8 mouse cellular contexts compared by ENCODE assay signal in the genomic region with DNA sequence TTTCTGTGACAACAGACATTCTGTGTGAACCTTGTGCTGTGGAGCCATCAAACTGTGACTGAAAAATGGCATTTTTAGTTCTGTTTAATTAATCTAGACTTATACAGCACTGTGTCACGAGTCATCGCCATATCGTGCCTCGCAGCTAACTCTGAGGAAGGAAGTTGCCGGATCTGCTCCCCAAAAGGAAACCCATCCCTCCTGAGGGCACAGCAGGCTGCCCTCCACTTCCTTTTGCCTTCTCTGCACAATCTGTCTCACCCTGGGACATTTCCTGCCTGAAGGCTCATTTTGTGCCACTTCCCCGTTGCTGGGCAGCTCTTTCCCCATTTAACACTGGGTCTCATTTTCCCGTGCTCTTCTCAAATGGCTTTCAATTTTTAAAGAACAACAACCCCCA. TPM values are rescaled to one million over a fixed set of nuclear protein-coding genes. Genes with fewer than 3 reads are reported as not detected.
A peak's percentile ranks its signal among the peaks of the same experiment; 100 is the strongest.
DNase-seq lines count a peak whose midpoint lies in the region; ATAC-seq and TF ChIP-seq lines count a peak whose summit lies in the region.

No protein-coding gene starts in this region.

- H3K4me1 ChIP-seq in G1E (ENCODE audit: insufficient read depth, low read depth, low read length) = peaks cover 32% of the 10 kb centered on the region
- H3K4me1 ChIP-seq in hindbrain, embryonic 15.5 days (replicated peaks) = peaks cover 23% of the 10 kb centered on the region
- H3K4me1 ChIP-seq in liver, embryonic 14.5 days (replicated peaks; ENCODE audit: control insufficient read depth in 2 of 2, insufficient read depth in 2 of 2, low read length in 1 of 2) = peaks cover 13 to 32% of the 10 kb centered on the region in 2 experiments; a peak in 3 of 4 replicates
- peaks cover 31% of the 10 kb centered on the region for H3K4me1 ChIP-seq in stomach, embryonic 15.5 days
- peaks cover 22% of the 10 kb centered on the region for H3K4me1 ChIP-seq in midbrain, embryonic 13.5 days (replicated peaks)
- H3K4me1 ChIP-seq in forebrain, postnatal 0 days (ENCODE audit: insufficient read depth) = peaks cover 16% of the 10 kb centered on the region; the same call in 1 of the 2 replicates

- peaks cover 7% of the 10 kb centered on the region; the same call in 1 of the 2 replicates for H3K27me3 ChIP-seq in G1E (ENCODE audit: insufficient read depth, low read length)
- no peaks in the 10 kb centered on the region for H3K27me3 ChIP-seq in hindbrain, embryonic 15.5 days
- H3K27me3 ChIP-seq in liver, embryonic 14.5 days (ENCODE audit: control insufficient read depth, insufficient read depth, low read length) = no peaks in the 10 kb centered on the region
- no peaks in the 10 kb centered on the region for H3K27me3 ChIP-seq in stomach, embryonic 15.5 days (replicated peaks)
- H3K27me3 ChIP-seq in midbrain, embryonic 13.5 days = no peaks in the 10 kb centered on the region
- H3K27me3 ChIP-seq in forebrain, postnatal 0 days (ENCODE audit: insufficient read depth, low read length) = no peaks in the 10 kb centered on the region

- no peak overlapping the region for H3K9ac ChIP-seq in hindbrain, embryonic 15.5 days
- peak overlapping the region; percentile 27; the same call in 1 of the 2 replicates for H3K9ac ChIP-seq in liver, embryonic 14.5 days (replicated peaks)
- H3K9ac ChIP-seq in stomach, embryonic 15.5 days = no peak overlapping the region
- no peak overlapping the region for H3K9ac ChIP-seq in midbrain, embryonic 13.5 days (replicated peaks)
- no peak overlapping the region for H3K9ac ChIP-seq in forebrain, postnatal 0 days

- no peak overlapping the region for H3K4me3 ChIP-seq in G1E (ENCODE audit: low read depth, low read length)
- no peak overlapping the region for H3K4me3 ChIP-seq in hindbrain, embryonic 15.5 days
- H3K4me3 ChIP-seq in liver, embryonic 14.5 days (ENCODE audit: insufficient read depth in 1 of 2, low read depth in 2 of 2, low read length in 2 of 2) = peak overlapping the region in 1 of 2 experiments; percentile 23; a peak in 1 of 4 replicates
- H3K4me3 ChIP-seq in stomach, embryonic 15.5 days (replicated peaks) = no peak overlapping the region
- H3K4me3 ChIP-seq in midbrain, embryonic 13.5 days (replicated peaks) = no peak overlapping the region
- no peak overlapping the region for H3K4me3 ChIP-seq in forebrain, postnatal 0 days (ENCODE audit: low read depth, low read length)

- H3K4me2 ChIP-seq in hindbrain, embryonic 15.5 days = no peak overlapping the region
- H3K4me2 ChIP-seq in liver, embryonic 14.5 days (ENCODE audit: low read depth) = peak overlapping the region; percentile 52
- peak overlapping the region; percentile 24; the same call in 1 of the 2 replicates for H3K4me2 ChIP-seq in stomach, embryonic 15.5 days
- H3K4me2 ChIP-seq in midbrain, embryonic 13.5 days (replicated peaks) = no peak overlapping the region
- H3K4me2 ChIP-seq in forebrain, postnatal 0 days (ENCODE audit: low read depth) = no peak overlapping the region

- peak; percentile 22 for ATAC-seq in G1E (ENCODE audit: extremely low read depth, insufficient number of reproducible peaks, low FRiP score, poor library complexity, severe bottlenecking)
- ATAC-seq in hindbrain, embryonic 15.5 days (ENCODE audit: low FRiP score, low read depth) = no peak
- peak; percentile 54 for ATAC-seq in liver, embryonic 14.5 days (ENCODE audit: insufficient read depth)
- no peak for ATAC-seq in stomach, embryonic 15.5 days (ENCODE audit: insufficient read depth, low FRiP score, low read depth)
- no peak for ATAC-seq in midbrain, embryonic 13.5 days
- ATAC-seq in forebrain, postnatal 0 days = no peak

- no peaks in the 10 kb centered on the region for H3K9me3 ChIP-seq in G1E (replicated peaks)
- no peaks in the 10 kb centered on the region for H3K9me3 ChIP-seq in hindbrain, embryonic 15.5 days
- H3K9me3 ChIP-seq in liver, embryonic 14.5 days (ENCODE audit: control insufficient read depth, low read length) = no peaks in the 10 kb centered on the region
- no peaks in the 10 kb centered on the region for H3K9me3 ChIP-seq in stomach, embryonic 15.5 days
- H3K9me3 ChIP-seq in midbrain, embryonic 13.5 days = no peaks in the 10 kb centered on the region
- H3K9me3 ChIP-seq in forebrain, postnatal 0 days (ENCODE audit: low read length) = no peaks in the 10 kb centered on the region

- H3K27ac ChIP-seq in hindbrain, embryonic 15.5 days (replicated peaks) = peak overlapping the region; percentile 2; the same call in 1 of the 2 replicates
- H3K27ac ChIP-seq in liver, embryonic 14.5 days = no peak overlapping the region
- H3K27ac ChIP-seq in stomach, embryonic 15.5 days = peak overlapping the region; percentile 83
- no peak overlapping the region for H3K27ac ChIP-seq in midbrain, embryonic 13.5 days
- H3K27ac ChIP-seq in forebrain, postnatal 0 days (ENCODE audit: low read depth, low read length) = no peak overlapping the region

- TF ChIP-seq CTCF in G1E (IDR thresholded peaks at IDR 0.05; ENCODE audit: low read depth, low read length) = no peak
- TF ChIP-seq CTCF in liver, embryonic 14.5 days (IDR thresholded peaks at IDR 0.05; ENCODE audit: low read depth) = no peak
- TF ChIP-seq CTCF in forebrain, postnatal 0 days (IDR thresholded peaks at IDR 0.05; ENCODE audit: low read depth) = no peak

- TF ChIP-seq EP300 in liver, embryonic 14.5 days (IDR thresholded peaks at IDR 0.05; ENCODE audit: low read depth) = no peak

- 65% methylated on average over 7 of the region's 7 CpGs for WGBS in hindbrain, embryonic 15.5 days
- WGBS in liver, embryonic 14.5 days (ENCODE audit: insufficient replicate concordance) = 10% methylated on average over 7 of the region's 7 CpGs
- WGBS in stomach, embryonic 15.5 days = 43% methylated on average over 7 of the region's 7 CpGs
- WGBS in midbrain, embryonic 13.5 days = 82% methylated on average over 7 of the region's 7 CpGs
- whole genome bisulfite sequencing in forebrain, postnatal 0 days = 81% methylated on average over 7 of the region's 7 CpGs

- DNase-seq in adrenal gland, postnatal 10 days = peak; percentile 49
- no peak for DNase-seq in adrenal gland, postnatal 4 days (ENCODE audit: low spot score in 2 of 2)
- no peak for DNase-seq in G1E (ENCODE audit: low spot score)
- DNase-seq in liver, embryonic 14.5 days (ENCODE audit: low read depth in 3 of 3, low spot score in 3 of 3) = no peak
- DNase-seq in forebrain, postnatal 0 days = no peak

- peaks cover 23% of the 10 kb centered on the region for H3K36me3 ChIP-seq in G1E (replicated peaks)
- peaks cover 12% of the 10 kb centered on the region; the same call in 1 of the 2 replicates for H3K36me3 ChIP-seq in hindbrain, embryonic 15.5 days
- H3K36me3 ChIP-seq in liver, embryonic 14.5 days (replicated peaks; ENCODE audit: control insufficient read depth, insufficient read depth, low read depth) = peaks cover 13% of the 10 kb centered on the region
- peaks cover 18% of the 10 kb centered on the region for H3K36me3 ChIP-seq in stomach, embryonic 15.5 days
- H3K36me3 ChIP-seq in midbrain, embryonic 13.5 days = peaks cover 19% of the 10 kb centered on the region
- peaks cover 14% of the 10 kb centered on the region for H3K36me3 ChIP-seq in forebrain, postnatal 0 days (ENCODE audit: insufficient read depth)

RNA-seq across cellular contexts. Expression of gene Txnip, which starts 6.9 kb away (rescaled TPM):
- 100 to 1,000 TPM; 601 to 945 TPM for total RNA-seq in adrenal gland, postnatal 10 days (2021)
- 100 to 1,000 TPM; 980 to 992 TPM for total RNA-seq in adrenal gland, postnatal 4 days (2021)
- total RNA-seq in G1E (2014; fragmentation: Nextera tagmentation) (1,322 and 1,463 TPM in 2 replicates), G1E (2017) (307 and 332 TPM in 2 replicates)
- 16.1 and 19.5 TPM in 2 replicates for polyA plus RNA-seq in G1E (2012)
- polyA plus RNA-seq in hindbrain, embryonic 15.5 days (2015; fragmentation: Nextera tagmentation; extraction: Ambion mirVana) = 48.2 and 53.0 TPM in 2 replicates
- polyA plus RNA-seq in liver, embryonic 14.5 days (2012; rRNA removed) = 33.2 and 42.8 TPM in 2 replicates
- polyA plus RNA-seq in liver, embryonic 14.5 days (2014; fragmentation: Nextera tagmentation; extraction: Ambion mirVana) = 31.9 and 32.5 TPM in 2 replicates
- 140 and 159 TPM in 2 replicates for polyA plus RNA-seq in stomach, embryonic 15.5 days (2015; fragmentation: Nextera tagmentation; extraction: Ambion mirVana)
- polyA plus RNA-seq in midbrain, embryonic 13.5 days (2015; fragmentation: Nextera tagmentation; extraction: Ambion mirVana) = 52.2 and 57.6 TPM in 2 replicates
- total RNA-seq in forebrain, postnatal 0 days (2014; rRNA removed) = 122 and 176 TPM in 2 replicates
- 116 and 135 TPM in 2 replicates for polyA plus RNA-seq in forebrain, postnatal 0 days (2015; fragmentation: Nextera tagmentation; extraction: Ambion mirVana)

RNA-seq across cellular contexts. Expression of gene Gm16253, which starts 12.2 kb away (rescaled TPM):
- total RNA-seq in adrenal gland, postnatal 10 days (2021) = under 1 TPM in 1 of 2 experiments, not detected in 1; 0.61 TPM
- not detected for total RNA-seq in adrenal gland, postnatal 4 days (2021)
- total RNA-seq in G1E (2014; fragmentation: Nextera tagmentation) (not detected in 2 replicates), G1E (2017) (not detected in 2 replicates)
- polyA plus RNA-seq in G1E (2012) = not detected in 2 replicates
- polyA plus RNA-seq in hindbrain, embryonic 15.5 days (2015; fragmentation: Nextera tagmentation; extraction: Ambion mirVana) = 1.8 and 2.2 TPM in 2 replicates
- polyA plus RNA-seq in liver, embryonic 14.5 days (2012; rRNA removed) = not detected in 2 replicates
- not detected in 2 replicates for polyA plus RNA-seq in liver, embryonic 14.5 days (2014; fragmentation: Nextera tagmentation; extraction: Ambion mirVana)
- polyA plus RNA-seq in stomach, embryonic 15.5 days (2015; fragmentation: Nextera tagmentation; extraction: Ambion mirVana) = 1.6 and 1.8 TPM in 2 replicates
- polyA plus RNA-seq in midbrain, embryonic 13.5 days (2015; fragmentation: Nextera tagmentation; extraction: Ambion mirVana) = 0.81 and 1.7 TPM in 2 replicates
- total RNA-seq in forebrain, postnatal 0 days (2014; rRNA removed) = not detected in 2 replicates
- not detected in 2 replicates for polyA plus RNA-seq in forebrain, postnatal 0 days (2015; fragmentation: Nextera tagmentation; extraction: Ambion mirVana)

RNA-seq across cellular contexts. Expression of gene Polr3gl, which starts 29.3 kb away (rescaled TPM):
- total RNA-seq in adrenal gland, postnatal 10 days (2021) = 10 to 100 TPM; 29.3 to 34.3 TPM
- total RNA-seq in adrenal gland, postnatal 4 days (2021) = 10 to 100 TPM; 37.6 to 37.8 TPM
- total RNA-seq in G1E (2014; fragmentation: Nextera tagmentation) (40.0 and 45.7 TPM in 2 replicates), G1E (2017) (35.4 and 40.7 TPM in 2 replicates)
- 12.0 and 12.5 TPM in 2 replicates for polyA plus RNA-seq in G1E (2012)
- 36.8 and 38.8 TPM in 2 replicates for polyA plus RNA-seq in hindbrain, embryonic 15.5 days (2015; fragmentation: Nextera tagmentation; extraction: Ambion mirVana)
- 6.2 and 11.8 TPM in 2 replicates for polyA plus RNA-seq in liver, embryonic 14.5 days (2012; rRNA removed)
- polyA plus RNA-seq in liver, embryonic 14.5 days (2014; fragmentation: Nextera tagmentation; extraction: Ambion mirVana) = 3.0 and 3.3 TPM in 2 replicates
- 35.3 and 37.3 TPM in 2 replicates for polyA plus RNA-seq in stomach, embryonic 15.5 days (2015; fragmentation: Nextera tagmentation; extraction: Ambion mirVana)
- 41.1 and 42.0 TPM in 2 replicates for polyA plus RNA-seq in midbrain, embryonic 13.5 days (2015; fragmentation: Nextera tagmentation; extraction: Ambion mirVana)
- 25.7 and 31.8 TPM in 2 replicates for total RNA-seq in forebrain, postnatal 0 days (2014; rRNA removed)
- 27.8 and 35.9 TPM in 2 replicates for polyA plus RNA-seq in forebrain, postnatal 0 days (2015; fragmentation: Nextera tagmentation; extraction: Ambion mirVana)

RNA-seq across cellular contexts. Expression of gene Ankrd34a, which starts 31.8 kb away (rescaled TPM):
- total RNA-seq in adrenal gland, postnatal 10 days (2021) = under 1 TPM; 0.54 to 0.55 TPM
- total RNA-seq in adrenal gland, postnatal 4 days (2021) = 1 to 10 TPM in 1 of 2 experiments, under 1 TPM in 1; 0.59 to 1.5 TPM
- total RNA-seq in G1E (2014; fragmentation: Nextera tagmentation) = not detected in 2 replicates
- total RNA-seq in G1E (2017) = 0.05 TPM in 1 of 2 replicates, not detected in the other
- polyA plus RNA-seq in G1E (2012) = 0.03 and 0.04 TPM in 2 replicates
- 16.7 and 19.9 TPM in 2 replicates for polyA plus RNA-seq in hindbrain, embryonic 15.5 days (2015; fragmentation: Nextera tagmentation; extraction: Ambion mirVana)
- 0.08 TPM in 2 replicates for polyA plus RNA-seq in liver, embryonic 14.5 days (2012; rRNA removed)
- not detected in 2 replicates for polyA plus RNA-seq in liver, embryonic 14.5 days (2014; fragmentation: Nextera tagmentation; extraction: Ambion mirVana)
- polyA plus RNA-seq in stomach, embryonic 15.5 days (2015; fragmentation: Nextera tagmentation; extraction: Ambion mirVana) = 2.2 and 2.5 TPM in 2 replicates
- polyA plus RNA-seq in midbrain, embryonic 13.5 days (2015; fragmentation: Nextera tagmentation; extraction: Ambion mirVana) = 5.3 and 6.5 TPM in 2 replicates
- total RNA-seq in forebrain, postnatal 0 days (2014; rRNA removed) = 17.7 and 19.3 TPM in 2 replicates
- polyA plus RNA-seq in forebrain, postnatal 0 days (2015; fragmentation: Nextera tagmentation; extraction: Ambion mirVana) = 17.6 and 19.2 TPM in 2 replicates

RNA-seq across cellular contexts. Expression of gene Lix1l, which starts 36.3 kb away (rescaled TPM):
- total RNA-seq in adrenal gland, postnatal 10 days (2021) = 10 to 100 TPM; 33.3 to 42.6 TPM
- 10 to 100 TPM; 66.3 to 69.1 TPM for total RNA-seq in adrenal gland, postnatal 4 days (2021)
- 1.9 and 2.4 TPM in 2 replicates for total RNA-seq in G1E (2014; fragmentation: Nextera tagmentation)
- total RNA-seq in G1E (2017) = 3.6 TPM in 2 replicates
- 0.41 and 0.49 TPM in 2 replicates for polyA plus RNA-seq in G1E (2012)
- polyA plus RNA-seq in hindbrain, embryonic 15.5 days (2015; fragmentation: Nextera tagmentation; extraction: Ambion mirVana) = 5.4 and 6.1 TPM in 2 replicates
- 2.7 and 2.9 TPM in 2 replicates for polyA plus RNA-seq in liver, embryonic 14.5 days (2012; rRNA removed)
- 0.32 and 0.48 TPM in 2 replicates for polyA plus RNA-seq in liver, embryonic 14.5 days (2014; fragmentation: Nextera tagmentation; extraction: Ambion mirVana)
- polyA plus RNA-seq in stomach, embryonic 15.5 days (2015; fragmentation: Nextera tagmentation; extraction: Ambion mirVana) = 6.4 and 6.9 TPM in 2 replicates
- 5.7 and 6.2 TPM in 2 replicates for polyA plus RNA-seq in midbrain, embryonic 13.5 days (2015; fragmentation: Nextera tagmentation; extraction: Ambion mirVana)
- total RNA-seq in forebrain, postnatal 0 days (2014; rRNA removed) = 53.5 and 59.9 TPM in 2 replicates
- polyA plus RNA-seq in forebrain, postnatal 0 days (2015; fragmentation: Nextera tagmentation; extraction: Ambion mirVana) = 3.5 and 3.7 TPM in 2 replicates

Comparison
In these comparisons a context has a peak if more than half of its experiments do, and no peak if none do; other contexts are left out.
1. ATAC-seq: peak in G1E (single experiment) and liver, embryonic 14.5 days (single experiment); none in hindbrain, embryonic 15.5 days (single experiment), stomach, embryonic 15.5 days (single experiment), midbrain, embryonic 13.5 days (single experiment) and forebrain, postnatal 0 days (single experiment).
2. H3K27ac ChIP-seq: peak in hindbrain, embryonic 15.5 days (single experiment) and stomach, embryonic 15.5 days (single experiment); none in liver, embryonic 14.5 days (single experiment), midbrain, embryonic 13.5 days (single experiment) and forebrain, postnatal 0 days (single experiment).
3. H3K4me2 ChIP-seq: peak in liver, embryonic 14.5 days (single experiment) and stomach, embryonic 15.5 days (single experiment); none in hindbrain, embryonic 15.5 days (single experiment), midbrain, embryonic 13.5 days (single experiment) and forebrain, postnatal 0 days (single experiment).